Mouse (Mus musculus): Measurements from ENCODE around the gene Myl7. TPM values are rescaled to one million over a fixed set of nuclear protein-coding genes. Genes with fewer than 3 reads are reported as not detected.
"Not testable (repeated sequence)": the region's sequence is repeated elsewhere in the genome, so short reads cannot be mapped to it uniquely, and the experiment has no call there.

Myl7 gene
- total RNA-seq (2021): not detected in 2 replicates
- long read RNA-seq, experiment 1: 0 reads
- long read RNA-seq, experiment 2, partial matches to known transcripts: 0 of 1 reads
- long read RNA-seq, experiment 2, other reads (novel, unspliced or antisense): 0 of 1 reads

GRCm38 (mm10) chr11:5898531-5898930, at the start of gene Myl7:
TSS of gene Myl7 (minus strand) at chr11:5898782.
- no peak for DNase-seq

- DNase-seq: no peak
Measured at GRCm38 (mm10) chr11:5947796-5948195, 49.2 kb upstream of the Myl7 start.

GRCm38 (mm10) chr11:5945096-5945495, 46.5 kb upstream of the Myl7 start:
- peak; percentile 79 for DNase-seq

GRCm38 (mm10) chr11:5942966-5943365, 44.4 kb upstream of the Myl7 start:
- no peak for DNase-seq

- not testable (repeated sequence) for DNase-seq
Measured at GRCm38 (mm10) chr11:5934531-5934930, 35.9 kb upstream of the Myl7 start.

- peak; percentile 54 for DNase-seq
Measured at GRCm38 (mm10) chr11:5931947-5932346, 33.4 kb upstream of the Myl7 start.

GRCm38 (mm10) chr11:5930578-5930977, 32.0 kb upstream of the Myl7 start:
- DNase-seq: no peak

- peak; percentile 36 for DNase-seq
Measured at GRCm38 (mm10) chr11:5926696-5927220, 28.2 kb upstream of the Myl7 start.

GRCm38 (mm10) chr11:5924699-5925098, 26.1 kb upstream of the Myl7 start:
- DNase-seq: no peak

- DNase-seq: peak; percentile 26
Measured at GRCm38 (mm10) chr11:5920323-5920960, 21.9 kb upstream of the Myl7 start.

GRCm38 (mm10) chr11:5919606-5920005, 21.0 kb upstream of the Myl7 start:
- DNase-seq: no peak

- DNase-seq: no peak
Measured at GRCm38 (mm10) chr11:5918111-5918510, 19.5 kb upstream of the Myl7 start.

- DNase-seq: no peak
Measured at GRCm38 (mm10) chr11:5916178-5916548, 17.6 kb upstream of the Myl7 start.

- peak; percentile 16 for DNase-seq
Measured at GRCm38 (mm10) chr11:5915429-5916177, 17.0 kb upstream of the Myl7 start.

- DNase-seq: no peak
Measured at GRCm38 (mm10) chr11:5914940-5915339, 16.4 kb upstream of the Myl7 start.

GRCm38 (mm10) chr11:5913936-5914335, 15.4 kb upstream of the Myl7 start:
- DNase-seq: no peak

- no peak for DNase-seq
Measured at GRCm38 (mm10) chr11:5913256-5913655, 14.7 kb upstream of the Myl7 start.

GRCm38 (mm10) chr11:5912635-5913034, 14.1 kb upstream of the Myl7 start:
- peak; percentile 72 for DNase-seq

GRCm38 (mm10) chr11:5908642-5909041, 10.1 kb upstream of the Myl7 start:
- no peak for DNase-seq

- DNase-seq: no peak
Measured at GRCm38 (mm10) chr11:5907096-5907495, 8.5 kb upstream of the Myl7 start.

GRCm38 (mm10) chr11:5905778-5906518, 7.4 kb upstream of the Myl7 start:
- no peak for DNase-seq

- DNase-seq: no peak
Measured at GRCm38 (mm10) chr11:5904871-5905270, 6.3 kb upstream of the Myl7 start.

- DNase-seq: no peak
Measured at GRCm38 (mm10) chr11:5904357-5904756, 5.8 kb upstream of the Myl7 start.

All from adrenal gland, postnatal 14 days (tissue).